Mouse (Mus musculus): Measurements from ENCODE around the gene Slc35f2.

DNA sequence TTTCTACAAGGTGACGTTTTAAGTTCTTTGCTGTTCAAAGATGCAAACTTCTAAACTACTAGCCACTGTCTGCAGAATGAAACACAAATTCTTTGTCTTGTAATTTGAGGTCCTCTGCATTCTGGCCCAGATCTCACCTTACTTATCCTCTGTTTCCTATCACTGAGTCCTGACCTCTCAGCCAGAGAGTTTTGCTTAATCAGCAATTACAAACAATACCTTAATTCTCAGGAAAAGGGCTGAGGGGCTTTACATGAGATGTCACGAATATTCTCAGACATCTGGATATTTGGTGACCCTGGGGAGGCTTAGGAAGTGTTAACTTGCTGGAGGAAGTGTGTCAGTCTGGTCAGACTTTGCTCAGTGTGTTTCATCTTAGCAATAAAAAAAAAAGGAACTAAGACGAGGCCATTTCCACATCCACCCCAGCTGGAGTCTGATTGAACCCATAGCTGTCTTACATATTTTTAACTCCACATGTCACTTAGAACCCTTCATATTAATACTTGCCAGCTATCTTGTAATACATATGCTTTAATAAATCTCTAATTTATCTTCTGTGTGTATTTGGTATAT lies 30.4 kb upstream of the Slc35f2 start:
- TF ChIP-seq CTCF (IDR thresholded peaks at IDR 0.05; ENCODE audit: control insufficient read depth, insufficient read depth, insufficient replicate concordance, low read depth, low read length) (no peak), POLR2A (IDR thresholded peaks at IDR 0.05; ENCODE audit: control insufficient read depth, low read depth, low read length) (no peak)

Data from testis, adult 2 months (tissue).